Mouse (Mus musculus) cerebellum, adult 2 months (tissue): ENCODE results near the gene Lamb3. TPM values are rescaled to one million over a fixed set of nuclear protein-coding genes. Genes with fewer than 3 reads are reported as not detected.

Source experiments
- DNase-seq, 2 experiments: peaks; one replicate each; pipeline ENCODE4 v3.0.0; 2021
- H3K27ac ChIP-seq: fragments of 200-500 bp; 2 replicates; pipeline ENCODE4 v1.5.1; 2012; ENCODE audit warnings: low read length, control low read depth, inconsistent platforms; ENCODE audit not compliant: insufficient read depth
- H3K27me3 ChIP-seq: fragments of 200-500 bp; 2 replicates; pipeline ENCODE4 v1.6.1; 2012; ENCODE audit warnings: inconsistent platforms, mild to moderate bottlenecking, low read length, moderate library complexity; ENCODE audit not compliant: control insufficient read depth, insufficient read depth
- H3K4me1 ChIP-seq: fragments of 200-500 bp; 2 replicates; pipeline ENCODE4 v1.6.1; 2011; ENCODE audit warnings: low read length; ENCODE audit not compliant: control insufficient read depth, insufficient read depth
- H3K4me3 ChIP-seq: fragments of 200-500 bp; replicated peaks from 2 replicates; pipeline ENCODE3; 2011; ENCODE audit warnings: mild to moderate bottlenecking, low read depth, low read length, control low read depth; ENCODE audit not compliant: insufficient read depth
- CTCF ChIP-seq: fragments of 200-500 bp; IDR thresholded peaks from 2 replicates; pipeline ENCODE4 v1.5.1; 2011; ENCODE audit warnings: low read depth, mild to moderate bottlenecking, control low read depth, low read length, moderate library complexity, borderline replicate concordance; ENCODE audit not compliant: insufficient read depth
- POLR2A ChIP-seq: fragments of 200-500 bp; IDR thresholded peaks from 2 replicates; pipeline ENCODE4 v1.6.1; 2011; ENCODE audit warnings: low read length, control low read depth, borderline replicate concordance; ENCODE audit not compliant: insufficient read depth
- WGBS: fragments of 180-500 bp; shearing (Covaris S2); methylation state at CpG from one replicate; pipeline ENCODE4 v1.1.7; 2018; 5-methylcytosine and 5-hydroxymethylcytosine counted together
- polyA plus RNA-seq: library from polyadenylated mRNA; depleted of rRNA; stranded (reverse); fragments of >200 nt; gene quantifications from 2 replicates; pipeline ENCODE4 v1.2.3, GENCODE M21; 2012

Gene Lamb3
- polyA plus RNA-seq, 1 experiment, result 3.9 TPM

- 77% methylated on average over 13 of the region's 13 CpGs for WGBS
- Histone ChIP-seq H3K27ac (no peak overlapping the region), H3K4me1 (no peaks in the 10 kb centered on the region; the same call in 1 of the 2 replicates), H3K27me3 (no peaks in the 10 kb centered on the region), H3K4me3 (peak overlapping the region; percentile 5)
- no peak for TF ChIP-seq POLR2A
- peak in 1 of 2 experiments; percentile 14 for DNase-seq
Measured at GRCm38 (mm10) chr1:193174143-193174733, 33.3 kb upstream of the Lamb3 start.

- Histone ChIP-seq H3K4me3 (no peak overlapping the region), H3K27me3 (no peaks in the 10 kb centered on the region), H3K4me1 (no peaks in the 10 kb centered on the region), H3K27ac (no peak overlapping the region)
- no peak for TF ChIP-seq POLR2A
- no peak for TF ChIP-seq CTCF
- WGBS, result 85% methylated on average over 3 of the region's 3 CpGs
- DNase-seq, result no peak
Measured at GRCm38 (mm10) chr1:193181104-193181503, 26.4 kb upstream of the Lamb3 start.

GRCm38 (mm10) chr1:193188257-193188656 is 19.2 kb upstream of the Lamb3 start:
- DNase-seq, result no peak
- TF ChIP-seq POLR2A (no peak), CTCF (no peak)

GRCm38 (mm10) chr1:193189151-193189621 is 18.3 kb upstream of the Lamb3 start:
- H3K4me1 ChIP-seq, result peaks cover 14% of the 10 kb centered on the region
- H3K27me3 ChIP-seq, result no peaks in the 10 kb centered on the region
- WGBS, result 76% methylated on average over 9 of the region's 9 CpGs
- peak in 1 of 2 experiments; percentile 21 for DNase-seq
- H3K27ac ChIP-seq, result 0 out of 2 replicates have a peak overlapping the region, but pooled peaks have one; percentile 17
- no peak overlapping the region for H3K4me3 ChIP-seq
- TF ChIP-seq POLR2A, result no peak
- no peak for TF ChIP-seq CTCF

More at GRCm38 (mm10) chr1:193188257-193188656, 19.2 kb upstream of the Lamb3 start:
- Histone ChIP-seq H3K4me3 (no peak overlapping the region), H3K27ac (no peak overlapping the region), H3K27me3 (no peaks in the 10 kb centered on the region), H3K4me1 (peaks cover 8% of the 10 kb centered on the region)
- WGBS, result 95% methylated on average over 6 of the region's 6 CpGs

- no peak overlapping the region for H3K4me3 ChIP-seq
- DNase-seq, result no peak
- 62% methylated on average over 3 of the region's 3 CpGs for WGBS
- peaks cover 19% of the 10 kb centered on the region for H3K4me1 ChIP-seq
- H3K27ac ChIP-seq, result peak overlapping the region; percentile 17; the same call in 1 of the 2 replicates
- no peaks in the 10 kb centered on the region for H3K27me3 ChIP-seq
- TF ChIP-seq CTCF, result no peak
- TF ChIP-seq POLR2A, result no peak
Measured at GRCm38 (mm10) chr1:193189771-193190170, 17.7 kb upstream of the Lamb3 start.

- TF ChIP-seq POLR2A (no peak), CTCF (no peak)
- 49% methylated on average over 7 of the region's 7 CpGs for WGBS
- Histone ChIP-seq H3K4me3 (no peak overlapping the region), H3K27me3 (no peaks in the 10 kb centered on the region), H3K27ac (no peak overlapping the region), H3K4me1 (peaks cover 23% of the 10 kb centered on the region)
- peak in 1 of 2 experiments; percentile 31 for DNase-seq
Measured at GRCm38 (mm10) chr1:193191675-193192283, 15.7 kb upstream of the Lamb3 start.

GRCm38 (mm10) chr1:193194416-193195140 is 12.9 kb upstream of the Lamb3 start:
- peaks cover 23% of the 10 kb centered on the region for H3K4me1 ChIP-seq
- no peak overlapping the region for H3K27ac ChIP-seq
- no peaks in the 10 kb centered on the region for H3K27me3 ChIP-seq
- no peak overlapping the region for H3K4me3 ChIP-seq
- WGBS, result 9% methylated on average over 3 of the region's 3 CpGs
- TF ChIP-seq CTCF (no peak), POLR2A (no peak)
- peak; percentile 73 to 75 for DNase-seq

GRCm38 (mm10) chr1:193195169-193195810 is 12.2 kb upstream of the Lamb3 start:
- DNase-seq, result no peak
- TF ChIP-seq POLR2A (no peak), CTCF (no peak)
- Histone ChIP-seq H3K4me3 (no peak overlapping the region), H3K27ac (no peak overlapping the region), H3K4me1 (peaks cover 23% of the 10 kb centered on the region), H3K27me3 (no peaks in the 10 kb centered on the region)
- 61% methylated on average over 3 of the region's 3 CpGs for WGBS
